Mouse (Mus musculus): ENCODE measurements around the gene Cd151. TPM values are rescaled to one million over a fixed set of nuclear protein-coding genes. Genes with fewer than 3 reads are reported as not detected.

Gene Cd151
- 42.1 TPM for polyA plus RNA-seq (2015; fragmentation: Illumina TruSeq; extraction: RNeasy Lipid Tissue Mini Kit (QIAGEN cat#74804); ENCODE audit: low read depth, low replicate concordance)

DNA sequence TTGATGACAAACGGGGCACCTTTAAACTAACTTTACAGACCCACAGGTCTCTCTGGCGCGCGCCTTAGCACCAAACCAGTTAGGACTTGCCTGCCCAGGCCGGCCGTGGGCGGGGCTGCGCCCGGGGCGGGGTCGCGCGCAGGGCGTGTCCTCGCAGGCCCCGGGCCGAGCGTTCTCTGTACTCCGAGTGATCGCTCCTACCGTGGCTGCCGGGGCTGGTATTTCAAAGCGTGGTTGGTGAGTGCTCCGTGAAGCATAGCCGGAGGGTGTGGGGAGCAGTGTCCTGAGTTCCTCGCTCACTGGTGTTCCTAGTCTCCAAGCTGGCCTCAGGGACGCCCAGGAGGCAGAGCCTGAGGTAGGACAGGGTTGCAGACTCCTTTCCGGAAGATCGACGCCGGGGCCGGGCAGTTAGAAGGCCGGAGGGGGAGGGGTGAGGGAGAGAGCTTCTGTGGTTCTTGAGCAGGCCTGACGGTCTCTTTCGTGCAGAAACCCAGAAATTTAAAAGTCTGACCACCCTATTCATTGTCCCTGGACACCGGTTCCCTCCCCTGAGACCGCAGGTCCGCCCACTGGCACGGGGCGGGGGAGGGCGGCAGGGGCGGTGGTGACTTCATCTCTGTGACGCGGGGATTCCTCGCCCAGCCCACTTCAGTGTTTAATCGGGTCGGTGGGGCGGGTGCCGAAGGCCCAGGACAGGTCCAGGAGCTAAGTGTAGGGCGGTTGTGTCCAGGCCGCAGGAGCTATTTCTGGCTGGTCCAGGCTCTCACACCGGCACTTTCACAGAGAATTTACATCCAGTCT lies at the start of gene Cd151:
Gene Cd151, plus strand, starts transcription at position 163 of the 801 bp plus-strand sequence.

GRCm38 (mm10) chr7:141429310-141429709 lies 37.9 kb upstream of the Cd151 start, which contains the start of gene Cend1:
Gene Cend1 (minus strand): TSS chr7:141429491.

GRCm38 (mm10) chr7:141437178-141438120 lies 29.7 kb upstream of the Cd151 start, which contains the start of gene Slc25a22:
Gene Slc25a22 (minus strand): TSS chr7:141437892.

GRCm38 (mm10) chr7:141443828-141444237 lies 23.4 kb upstream of the Cd151 start, which contains the start of gene Pidd1:
Gene Pidd1 (minus strand): TSS chr7:141444025.

DNA sequence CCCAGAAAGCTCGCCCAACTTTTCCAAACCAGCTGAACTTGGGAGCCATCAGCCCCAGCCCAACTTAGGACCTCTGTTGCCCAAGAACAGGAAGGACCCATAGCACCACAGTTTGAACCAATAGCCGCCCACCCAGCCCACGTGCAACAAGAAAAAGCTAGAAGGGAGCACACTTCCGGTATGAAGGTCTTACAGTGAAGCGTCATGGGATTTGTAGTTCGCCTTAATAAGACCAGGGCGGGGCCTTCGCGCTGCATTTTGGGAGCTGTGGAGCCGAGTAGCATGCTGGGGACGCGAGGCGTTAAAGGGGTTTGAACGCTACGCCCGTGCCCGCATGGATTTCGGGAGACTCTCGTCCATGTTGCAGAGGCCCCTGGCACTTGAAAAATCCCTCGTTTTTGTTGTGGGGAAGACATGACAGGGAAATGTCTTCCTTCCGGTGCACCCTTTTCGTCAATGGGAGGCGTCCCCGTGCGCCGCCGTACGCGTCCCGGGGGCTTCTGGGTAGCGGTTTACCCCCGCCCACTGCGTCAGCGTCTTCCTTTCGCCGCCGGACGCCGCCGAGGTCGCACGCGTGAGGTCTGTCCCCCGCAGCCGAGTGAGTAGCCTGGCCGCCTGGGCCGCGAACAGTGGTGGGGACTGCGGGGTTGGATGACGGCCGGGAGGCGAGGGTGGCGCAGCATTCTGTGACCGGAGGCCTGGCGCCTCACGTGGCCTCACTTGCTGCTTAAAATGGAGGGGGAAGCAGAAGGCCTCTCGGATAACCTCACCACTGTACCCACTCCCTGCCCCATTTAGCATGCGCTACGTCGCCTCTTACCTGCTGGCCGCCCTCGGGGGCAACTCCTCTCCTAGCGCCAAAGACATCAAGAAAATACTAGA lies 19.8 kb upstream of the Cd151 start, which contains the start of gene Rplp2:
Gene Rplp2, plus strand, starts transcription at position 261 of the 882 bp plus-strand sequence.

DNA sequence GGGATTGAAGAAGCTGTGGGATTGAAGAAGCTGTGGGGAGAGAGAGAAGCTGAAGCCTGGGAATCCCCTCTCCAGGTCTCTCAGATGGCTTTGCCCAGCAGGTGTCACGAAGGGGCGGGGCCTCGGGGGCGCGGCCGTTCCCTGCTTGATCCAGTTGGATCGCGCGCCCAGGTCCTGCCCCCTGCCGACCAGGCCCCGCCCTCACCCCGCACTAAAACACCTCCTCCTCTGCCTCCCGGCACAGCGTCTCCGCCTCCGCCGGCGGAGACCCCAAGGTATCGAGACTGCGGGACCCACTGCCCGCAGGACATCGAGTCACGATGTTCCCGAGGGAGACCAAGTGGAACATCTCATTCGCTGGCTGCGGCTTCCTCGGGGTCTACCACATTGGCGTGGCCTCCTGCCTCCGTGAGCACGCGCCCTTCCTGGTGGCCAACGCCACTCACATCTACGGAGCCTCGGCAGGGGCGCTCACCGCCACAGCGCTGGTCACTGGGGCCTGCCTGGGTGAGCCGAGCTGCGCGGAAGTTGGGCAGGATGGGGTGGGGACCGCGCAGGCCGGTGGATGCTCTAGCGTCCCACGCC lies 12.1 kb upstream of the Cd151 start, which contains the start of gene Pnpla2:
Gene Pnpla2, plus strand, starts transcription at position 232 of the 585 bp plus-strand sequence.

DNA sequence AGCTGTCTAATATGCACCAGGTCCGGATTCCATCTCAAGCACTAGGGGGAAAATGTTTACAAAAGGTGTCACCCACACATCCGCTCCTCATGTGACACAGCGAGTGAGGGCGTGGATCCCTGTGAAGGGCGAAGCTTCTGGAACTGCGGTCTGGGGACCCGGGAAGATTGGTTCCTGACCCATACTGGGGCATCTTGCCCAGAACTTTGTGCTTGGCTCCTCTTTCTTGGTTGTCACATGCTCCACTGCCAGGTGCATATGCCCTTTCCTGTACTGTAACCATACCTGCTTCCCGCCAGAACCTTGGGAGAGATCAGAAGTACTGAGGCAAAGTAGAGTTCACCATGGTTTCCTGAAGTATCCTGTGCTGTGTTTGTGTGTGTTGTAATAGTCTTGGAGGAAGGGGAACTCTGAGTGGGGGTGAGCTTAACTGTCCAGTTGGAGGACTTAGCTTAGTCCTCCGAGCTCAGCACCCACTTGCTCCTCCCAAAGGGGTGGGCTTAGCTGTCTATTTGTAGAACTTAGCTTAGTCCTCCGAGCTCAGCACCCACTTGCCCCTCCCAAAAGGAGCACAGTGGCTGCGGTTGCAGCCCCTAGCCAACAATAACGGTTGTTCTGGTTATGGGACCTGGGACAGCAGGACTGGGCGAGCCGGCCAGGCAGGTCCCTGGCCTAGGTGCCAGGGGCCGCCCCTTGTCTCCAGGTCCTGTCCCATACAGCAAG lies 6.6 kb upstream of the Cd151 start, which contains the start of gene Cracr2b:
Gene Cracr2b, plus strand, starts transcription at position 704 of the 723 bp plus-strand sequence.

DNA sequence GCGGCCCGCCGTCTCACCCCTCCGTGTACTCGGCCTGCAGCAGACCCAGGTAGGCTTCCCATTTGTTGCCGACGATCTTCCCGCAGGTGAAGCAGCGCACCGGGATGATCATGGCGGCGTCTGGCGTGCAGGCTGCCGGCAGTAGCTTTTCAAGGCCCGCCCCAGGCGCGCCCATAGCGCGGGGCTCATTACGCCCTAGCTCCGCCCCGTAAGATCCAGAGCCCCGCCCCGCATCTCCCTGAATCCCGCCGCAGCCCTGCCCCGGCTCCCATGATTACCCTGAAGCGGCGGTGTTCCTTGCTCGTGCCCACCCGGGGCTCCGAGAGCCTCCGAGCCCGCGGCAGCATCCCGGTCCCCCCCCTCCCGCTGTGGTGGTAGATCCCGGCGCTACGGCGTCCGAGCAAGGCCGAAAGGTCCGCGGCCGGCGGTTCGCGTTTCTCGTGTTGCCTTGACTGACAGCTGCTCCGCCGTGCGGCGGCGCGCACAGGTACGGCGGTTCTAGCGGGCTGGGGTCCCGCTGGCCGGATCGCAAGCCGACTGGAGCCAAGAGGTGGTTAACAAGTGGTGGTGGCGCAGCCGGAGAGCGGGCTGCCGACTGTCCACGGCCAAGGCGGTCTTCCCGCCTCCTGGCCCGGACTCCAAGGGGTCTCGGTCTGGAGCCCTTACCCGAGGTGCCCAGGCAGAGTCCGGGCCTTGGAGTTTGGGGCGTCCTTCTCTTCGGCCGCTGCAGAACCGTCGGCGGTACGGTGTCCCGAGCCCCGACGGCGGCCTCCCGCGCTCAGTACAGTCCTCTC lies 8.0 kb downstream of the Cd151 start, which contains the start of the genes Polr2l and Tspan4:
Gene Polr2l, minus strand, starts transcription at position 122 of the 794 bp plus-strand sequence.
Gene Tspan4, plus strand, starts transcription at position 230 of the 794 bp plus-strand sequence.

Other genes starting within 250 kb of the Cd151 start
- gene Phrf1, start 238.6 kb upstream of the Cd151 start, polyA plus RNA-seq (2015; fragmentation: Illumina TruSeq; extraction: RNeasy Lipid Tissue Mini Kit (QIAGEN cat#74804); ENCODE audit: low read depth, low replicate concordance) = 41.3 TPM
- gene Irf7, start 200.9 kb upstream of the Cd151 start, polyA plus RNA-seq (2015; fragmentation: Illumina TruSeq; extraction: RNeasy Lipid Tissue Mini Kit (QIAGEN cat#74804); ENCODE audit: low read depth, low replicate concordance) = 3.1 TPM
- not detected for gene Cdhr5, start 190.6 kb upstream of the Cd151 start, polyA plus RNA-seq (2015; fragmentation: Illumina TruSeq; extraction: RNeasy Lipid Tissue Mini Kit (QIAGEN cat#74804); ENCODE audit: low read depth, low replicate concordance)
- gene Sct, start 188.3 kb upstream of the Cd151 start, polyA plus RNA-seq (2015; fragmentation: Illumina TruSeq; extraction: RNeasy Lipid Tissue Mini Kit (QIAGEN cat#74804); ENCODE audit: low read depth, low replicate concordance) = not detected
- gene Drd4, start 175.4 kb upstream of the Cd151 start, polyA plus RNA-seq (2015; fragmentation: Illumina TruSeq; extraction: RNeasy Lipid Tissue Mini Kit (QIAGEN cat#74804); ENCODE audit: low read depth, low replicate concordance) = 0.25 TPM
- gene Deaf1, start 139.7 kb upstream of the Cd151 start, polyA plus RNA-seq (2015; fragmentation: Illumina TruSeq; extraction: RNeasy Lipid Tissue Mini Kit (QIAGEN cat#74804); ENCODE audit: low read depth, low replicate concordance) = 47.0 TPM
- 50.5 TPM for gene Tmem80, start 139.7 kb upstream of the Cd151 start, polyA plus RNA-seq (2015; fragmentation: Illumina TruSeq; extraction: RNeasy Lipid Tissue Mini Kit (QIAGEN cat#74804); ENCODE audit: low read depth, low replicate concordance)
- gene Eps8l2, start 128.5 kb upstream of the Cd151 start, polyA plus RNA-seq (2015; fragmentation: Illumina TruSeq; extraction: RNeasy Lipid Tissue Mini Kit (QIAGEN cat#74804); ENCODE audit: low read depth, low replicate concordance) = 6.6 TPM
- gene Taldo1, start 75.2 kb upstream of the Cd151 start, polyA plus RNA-seq (2015; fragmentation: Illumina TruSeq; extraction: RNeasy Lipid Tissue Mini Kit (QIAGEN cat#74804); ENCODE audit: low read depth, low replicate concordance) = 181 TPM
- gene Gatd1, start 53.3 kb upstream of the Cd151 start, polyA plus RNA-seq (2015; fragmentation: Illumina TruSeq; extraction: RNeasy Lipid Tissue Mini Kit (QIAGEN cat#74804); ENCODE audit: low read depth, low replicate concordance) = 34.3 TPM
- gene Cend1, start 37.9 kb upstream of the Cd151 start, polyA plus RNA-seq (2015; fragmentation: Illumina TruSeq; extraction: RNeasy Lipid Tissue Mini Kit (QIAGEN cat#74804); ENCODE audit: low read depth, low replicate concordance) = 400 TPM
- 208 TPM for gene Slc25a22, start 29.5 kb upstream of the Cd151 start, polyA plus RNA-seq (2015; fragmentation: Illumina TruSeq; extraction: RNeasy Lipid Tissue Mini Kit (QIAGEN cat#74804); ENCODE audit: low read depth, low replicate concordance)
- gene Pidd1, start 23.4 kb upstream of the Cd151 start, polyA plus RNA-seq (2015; fragmentation: Illumina TruSeq; extraction: RNeasy Lipid Tissue Mini Kit (QIAGEN cat#74804); ENCODE audit: low read depth, low replicate concordance) = 2.1 TPM
- 731 TPM for gene Rplp2, start 20.0 kb upstream of the Cd151 start, polyA plus RNA-seq (2015; fragmentation: Illumina TruSeq; extraction: RNeasy Lipid Tissue Mini Kit (QIAGEN cat#74804); ENCODE audit: low read depth, low replicate concordance)
- gene Pnpla2, start 12.2 kb upstream of the Cd151 start, polyA plus RNA-seq (2015; fragmentation: Illumina TruSeq; extraction: RNeasy Lipid Tissue Mini Kit (QIAGEN cat#74804); ENCODE audit: low read depth, low replicate concordance) = 18.9 TPM
- 4.0 TPM for gene Cracr2b, start 6.3 kb upstream of the Cd151 start, polyA plus RNA-seq (2015; fragmentation: Illumina TruSeq; extraction: RNeasy Lipid Tissue Mini Kit (QIAGEN cat#74804); ENCODE audit: low read depth, low replicate concordance)
- gene Polr2l, start 7.7 kb downstream of the Cd151 start, polyA plus RNA-seq (2015; fragmentation: Illumina TruSeq; extraction: RNeasy Lipid Tissue Mini Kit (QIAGEN cat#74804); ENCODE audit: low read depth, low replicate concordance) = 45.8 TPM
- 20.6 TPM for gene Tspan4, start 7.8 kb downstream of the Cd151 start, polyA plus RNA-seq (2015; fragmentation: Illumina TruSeq; extraction: RNeasy Lipid Tissue Mini Kit (QIAGEN cat#74804); ENCODE audit: low read depth, low replicate concordance)
- 71.2 TPM for gene Chid1, start 72.5 kb downstream of the Cd151 start, polyA plus RNA-seq (2015; fragmentation: Illumina TruSeq; extraction: RNeasy Lipid Tissue Mini Kit (QIAGEN cat#74804); ENCODE audit: low read depth, low replicate concordance)
- gene Ap2a2, start 94.8 kb downstream of the Cd151 start, polyA plus RNA-seq (2015; fragmentation: Illumina TruSeq; extraction: RNeasy Lipid Tissue Mini Kit (QIAGEN cat#74804); ENCODE audit: low read depth, low replicate concordance) = 97.0 TPM
- not detected for gene Muc6, start 187.9 kb downstream of the Cd151 start, polyA plus RNA-seq (2015; fragmentation: Illumina TruSeq; extraction: RNeasy Lipid Tissue Mini Kit (QIAGEN cat#74804); ENCODE audit: low read depth, low replicate concordance)
- not detected for gene Muc2, start 222.9 kb downstream of the Cd151 start, polyA plus RNA-seq (2015; fragmentation: Illumina TruSeq; extraction: RNeasy Lipid Tissue Mini Kit (QIAGEN cat#74804); ENCODE audit: low read depth, low replicate concordance)

Data from brain, adult 10 weeks (tissue).